Mouse (Mus musculus) neural tube, embryonic 12.5 days (tissue): ENCODE results near the gene Pabpc4. TPM values are rescaled to one million over a fixed set of nuclear protein-coding genes. Genes with fewer than 3 reads are reported as not detected.

ENCODE experiments used
- ATAC-seq: fragments of 200-750 bp; cut with Nextera tagmentation; 2 replicates; pipeline ENCODE4 v1.8.0; 2017; ENCODE audit warnings: low read depth, mild to moderate bottlenecking, moderate TSS enrichment, moderate library complexity; ENCODE audit not compliant: low FRiP score
- H3K27ac ChIP-seq: fragments of 300-500 bp; sonication (generic); 2 replicates; pipeline ENCODE4 v1.5.1; 2016
- H3K27me3 ChIP-seq: fragments of 300-500 bp; sonication (generic); replicated peaks from 2 replicates; pipeline ENCODE4 v1.6.1; 2016; ENCODE audit warnings: mild to moderate bottlenecking
- H3K36me3 ChIP-seq: fragments of 300-500 bp; sonication (generic); 2 replicates; pipeline ENCODE4 v1.6.1; 2016; ENCODE audit warnings: mild to moderate bottlenecking
- H3K4me1 ChIP-seq: fragments of 300-500 bp; sonication (generic); 2 replicates; pipeline ENCODE4 v1.6.1; 2016
- H3K4me2 ChIP-seq: fragments of 300-500 bp; sonication (generic); replicated peaks from 2 replicates; pipeline ENCODE4 v1.6.1; 2016; ENCODE audit warnings: mild to moderate bottlenecking
- H3K4me3 ChIP-seq: fragments of 300-500 bp; sonication (generic); 2 replicates; pipeline ENCODE4 v1.5.1; 2016
- H3K9ac ChIP-seq: fragments of 300-500 bp; sonication (generic); 2 replicates; pipeline ENCODE4 v1.6.1; 2016; ENCODE audit warnings: mild to moderate bottlenecking
- H3K9me3 ChIP-seq: fragments of 300-500 bp; sonication (generic); 2 replicates; pipeline ENCODE4 v1.6.1; 2016; ENCODE audit warnings: mild to moderate bottlenecking
- WGBS: fragments of 180-500 bp; shearing (Covaris S2); methylation state at CpG from one replicate; pipeline ENCODE4 v1.1.7; 2016; 5-methylcytosine and 5-hydroxymethylcytosine counted together
- polyA plus RNA-seq: library from polyadenylated mRNA; unstranded; fragments of >200 nt; fragmentation: Nextera tagmentation; extraction: Ambion mirVana; gene quantifications from 2 replicates; pipeline ENCODE4 v1.2.1, GENCODE M21; 2016

Gene Pabpc4
- polyA plus RNA-seq = 27.5 and 28.1 TPM in 2 replicates

DNA sequence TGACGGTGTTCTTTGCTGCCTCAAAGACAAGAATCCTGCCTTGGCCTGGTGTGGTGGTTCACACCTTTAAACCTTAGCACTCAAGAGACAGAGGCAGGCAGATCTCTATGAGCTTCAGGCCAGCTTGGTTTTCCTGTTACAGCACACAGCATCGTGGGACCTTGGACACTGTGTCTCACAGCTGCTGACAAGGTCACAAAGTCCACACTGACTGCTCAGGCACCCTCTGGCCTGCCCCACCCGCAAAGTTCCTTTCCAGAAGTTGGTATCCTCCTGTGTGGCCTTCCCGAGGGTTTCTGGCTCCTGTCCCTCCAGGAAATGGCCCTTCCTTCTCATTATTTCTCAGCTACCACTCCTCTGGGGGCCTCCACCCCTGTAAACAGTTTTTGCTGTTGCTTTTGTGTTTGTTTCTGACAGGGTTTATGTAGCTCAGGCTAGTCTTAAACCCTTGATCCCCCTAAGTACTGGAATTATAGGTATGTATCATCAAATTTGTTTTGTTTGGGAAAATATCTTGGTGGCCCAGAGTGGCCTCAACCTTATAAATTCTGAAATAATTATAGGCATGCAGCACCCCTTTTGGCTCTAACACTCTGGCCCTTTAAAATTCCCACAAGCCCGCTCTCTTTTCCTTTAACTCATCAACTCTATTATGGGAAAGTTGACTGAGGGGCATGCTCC is at the start of gene Pabpc4:
Pabpc4 (plus strand) TSS at position 631 of the 681 bp plus-strand sequence.
- Histone ChIP-seq H3K36me3 (no peaks in the 10 kb centered on the region), H3K9ac (no peak within 1 kb of the TSS), H3K4me1 (peaks cover 15% of the 10 kb centered on the region), H3K27me3 (no peaks in the 10 kb centered on the region), H3K4me2 (no peak within 1 kb of the TSS), H3K9me3 (no peaks in the 10 kb centered on the region), H3K27ac (no peak within 1 kb of the TSS), H3K4me3 (no peak within 1 kb of the TSS)
- ATAC-seq = no peak
- 81% methylated on average over 5 of the region's 5 CpGs for WGBS

DNA sequence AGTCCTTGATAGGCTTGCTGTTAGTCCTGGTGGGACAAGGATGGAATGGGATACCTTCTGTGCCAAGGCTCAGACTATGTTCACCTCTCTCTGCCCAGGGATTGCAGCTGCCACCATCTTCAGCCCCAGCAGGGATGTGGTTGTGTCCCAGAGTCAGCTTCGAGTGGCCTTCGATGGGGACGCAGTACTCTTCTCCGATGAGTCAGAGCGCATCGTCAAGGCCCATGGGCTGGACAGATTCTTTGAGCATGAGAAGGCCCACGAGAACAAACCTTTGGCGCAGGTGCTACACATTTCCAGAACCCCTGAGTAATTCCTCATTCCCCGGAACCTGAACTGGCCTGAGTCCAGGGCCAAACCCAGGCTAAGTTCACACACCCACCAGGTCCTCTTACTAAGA is 48.2 kb upstream of the Pabpc4 start:
- no peak overlapping the region for H3K9ac ChIP-seq
- 0 out of 2 replicates have a peak, but pooled peaks cover 5% of the 10 kb centered on the region for H3K27me3 ChIP-seq
- no peak overlapping the region for H3K4me3 ChIP-seq
- 95% methylated on average over 9 of the region's 9 CpGs for WGBS
- no peaks in the 10 kb centered on the region for H3K9me3 ChIP-seq
- ATAC-seq = no peak
- H3K4me2 ChIP-seq = no peak overlapping the region
- H3K27ac ChIP-seq = no peak overlapping the region
- no peaks in the 10 kb centered on the region for H3K4me1 ChIP-seq
- H3K36me3 ChIP-seq = no peaks in the 10 kb centered on the region

DNA sequence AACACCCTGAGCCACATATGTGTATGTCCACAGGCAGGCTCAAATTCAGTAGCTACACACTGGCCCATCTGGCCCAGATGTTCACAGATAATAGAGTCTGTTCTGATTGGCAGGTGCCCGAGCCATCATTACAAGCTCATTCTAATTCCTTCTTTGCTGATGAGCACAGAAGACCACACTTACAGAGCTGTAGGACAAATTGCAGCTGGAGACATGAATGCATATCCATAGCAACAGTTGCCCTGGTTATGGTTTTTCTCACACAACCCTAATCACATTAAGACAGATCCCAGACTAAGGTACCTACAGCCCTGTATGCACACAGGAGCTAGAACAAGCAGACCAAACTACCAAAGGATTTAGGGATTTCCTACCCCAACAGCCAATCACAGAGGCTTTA is 46.8 kb upstream of the Pabpc4 start:
- H3K9me3 ChIP-seq = no peaks in the 10 kb centered on the region
- H3K36me3 ChIP-seq = no peaks in the 10 kb centered on the region
- H3K4me1 ChIP-seq = no peaks in the 10 kb centered on the region
- no peak overlapping the region for H3K9ac ChIP-seq
- 73% methylated on average over 1 of the region's 1 CpGs for WGBS
- 0 out of 2 replicates have a peak, but pooled peaks cover 5% of the 10 kb centered on the region for H3K27me3 ChIP-seq
- no peak overlapping the region for H3K4me2 ChIP-seq
- no peak overlapping the region for H3K4me3 ChIP-seq
- no peak for ATAC-seq
- no peak overlapping the region for H3K27ac ChIP-seq

DNA sequence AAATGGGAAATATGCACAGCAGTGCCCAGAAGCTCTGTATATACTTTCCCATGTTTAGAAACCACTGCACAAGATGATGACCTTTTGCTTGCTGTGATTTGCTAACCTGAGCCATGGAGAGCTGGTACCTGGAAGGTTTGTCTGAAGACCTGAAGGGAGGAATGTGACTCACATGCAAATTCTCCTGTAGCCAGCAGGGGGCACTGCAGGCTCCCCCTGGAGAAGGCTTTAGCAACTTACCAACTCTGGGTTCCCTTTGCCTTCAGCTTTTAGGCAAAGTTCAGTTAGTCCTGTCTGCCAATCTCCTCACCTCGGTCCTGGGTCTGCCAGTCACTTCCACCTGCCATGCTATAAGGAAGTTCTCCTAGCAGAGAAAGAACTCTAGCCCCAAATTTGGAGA is 45.4 kb upstream of the Pabpc4 start:
- Histone ChIP-seq H3K27me3 (0 out of 2 replicates have a peak, but pooled peaks cover 5% of the 10 kb centered on the region), H3K9me3 (no peaks in the 10 kb centered on the region), H3K36me3 (no peaks in the 10 kb centered on the region), H3K4me3 (no peak overlapping the region), H3K27ac (no peak overlapping the region), H3K4me1 (no peaks in the 10 kb centered on the region), H3K9ac (no peak overlapping the region), H3K4me2 (no peak overlapping the region)
- no peak for ATAC-seq
- 16% methylated on average over 1 of the region's 1 CpGs for WGBS

DNA sequence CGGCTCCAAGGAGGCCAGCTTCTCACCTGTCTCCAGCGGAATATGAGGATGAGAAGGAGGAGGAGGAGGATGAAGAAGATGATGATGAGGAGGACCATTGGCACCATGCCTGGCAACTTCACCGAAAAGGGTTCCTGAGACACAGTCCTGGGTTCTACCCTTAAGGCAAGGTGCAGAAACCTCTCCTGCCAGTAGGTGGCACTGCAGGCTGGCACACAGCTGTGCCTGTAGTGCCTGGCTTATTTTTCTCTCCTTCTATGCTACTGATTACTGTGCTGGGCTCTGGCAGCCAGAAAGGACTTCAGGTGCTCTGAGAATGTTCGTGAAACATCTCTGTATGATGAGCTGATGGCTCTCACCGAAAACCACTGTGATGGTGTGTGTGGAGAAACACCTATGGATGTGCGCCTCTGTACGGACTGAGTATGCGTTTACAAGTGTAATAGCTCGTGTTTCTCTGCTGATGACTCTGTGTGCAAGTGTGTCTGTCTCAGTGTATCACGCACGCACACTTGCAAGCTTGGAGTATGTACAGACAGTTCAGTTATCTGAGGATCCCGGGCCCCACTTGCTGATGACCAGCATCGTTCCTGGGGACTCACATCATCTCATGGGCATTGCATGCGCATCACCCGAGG is 42.3 kb upstream of the Pabpc4 start:
- ATAC-seq = peak; percentile 85; the same call in 1 of the 2 replicates

DNA sequence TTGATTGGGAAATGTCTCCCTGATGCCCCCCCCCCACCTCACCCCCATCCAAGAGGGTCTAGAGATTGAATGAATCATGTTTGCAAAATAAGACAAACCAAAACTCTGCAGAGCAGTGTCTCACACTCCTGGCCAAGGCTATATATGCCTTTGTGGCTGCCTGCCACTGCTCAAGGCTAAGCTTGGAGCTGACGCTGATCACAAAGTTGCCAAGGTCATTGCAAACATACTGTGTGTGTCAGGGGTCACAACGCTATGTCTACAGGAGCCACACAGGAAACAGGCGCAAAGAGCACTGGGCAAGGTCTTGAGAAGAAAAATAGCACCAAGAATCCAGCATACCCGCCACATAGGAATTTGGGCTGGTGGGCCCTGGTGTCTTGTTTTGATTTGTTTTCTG is 41.5 kb upstream of the Pabpc4 start:
- H3K27ac ChIP-seq = no peak overlapping the region
- no peak for ATAC-seq

More for the DNA sequence above, 42.3 kb upstream of the Pabpc4 start:
- H3K4me2 ChIP-seq = no peak overlapping the region
- WGBS = 73% methylated on average over 15 of the region's 15 CpGs
- no peaks in the 10 kb centered on the region for H3K9me3 ChIP-seq
- H3K9ac ChIP-seq = no peak overlapping the region
- H3K36me3 ChIP-seq = no peaks in the 10 kb centered on the region
- 0 out of 2 replicates have a peak, but pooled peaks cover under 1% of the 10 kb centered on the region for H3K27me3 ChIP-seq
- no peak overlapping the region for H3K27ac ChIP-seq
- no peaks in the 10 kb centered on the region for H3K4me1 ChIP-seq
- no peak overlapping the region for H3K4me3 ChIP-seq

DNA sequence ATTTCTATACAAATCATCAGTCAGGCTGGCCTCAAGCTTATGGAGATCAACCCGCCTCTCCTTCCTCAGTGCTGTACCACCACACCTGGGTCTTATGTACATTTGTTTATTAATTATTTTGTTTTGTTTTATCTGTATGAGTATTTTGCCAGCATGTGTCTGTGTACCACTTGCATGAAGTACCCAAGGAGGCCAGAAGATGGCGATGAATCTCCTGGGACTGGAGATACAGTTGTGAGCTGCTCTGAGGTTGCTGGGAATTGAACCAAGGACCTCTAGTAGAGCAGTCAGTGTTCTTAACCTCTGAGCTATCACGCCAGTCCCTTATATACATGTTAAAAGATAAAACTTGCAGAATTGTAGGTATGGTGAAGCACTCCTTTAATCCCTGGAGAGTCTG is 38.8 kb upstream of the Pabpc4 start:
- Histone ChIP-seq H3K27ac (no peak overlapping the region), H3K4me1 (peaks cover 15% of the 10 kb centered on the region), H3K4me3 (no peak overlapping the region), H3K4me2 (no peak overlapping the region), H3K27me3 (no peaks in the 10 kb centered on the region), H3K36me3 (no peaks in the 10 kb centered on the region), H3K9ac (no peak overlapping the region), H3K9me3 (no peaks in the 10 kb centered on the region)
- 52% methylated on average over 3 of the region's 3 CpGs for WGBS
- ATAC-seq = no peak

More for the DNA sequence above, 41.5 kb upstream of the Pabpc4 start:
- Histone ChIP-seq H3K9ac (no peak overlapping the region), H3K9me3 (no peaks in the 10 kb centered on the region), H3K36me3 (no peaks in the 10 kb centered on the region), H3K4me1 (0 out of 2 replicates have a peak, but pooled peaks cover 1% of the 10 kb centered on the region), H3K4me2 (no peak overlapping the region), H3K4me3 (no peak overlapping the region), H3K27me3 (no peaks in the 10 kb centered on the region)
- 77% methylated on average over 4 of the region's 4 CpGs for WGBS

GRCm38 (mm10) chr4:123225718-123226403 is 36.3 kb upstream of the Pabpc4 start:
- no peak for ATAC-seq

GRCm38 (mm10) chr4:123227707-123228106 is 34.4 kb upstream of the Pabpc4 start:
- Histone ChIP-seq H3K9me3 (no peaks in the 10 kb centered on the region), H3K4me2 (no peak overlapping the region), H3K4me1 (peaks cover 20% of the 10 kb centered on the region), H3K27me3 (peaks cover 7% of the 10 kb centered on the region), H3K9ac (no peak overlapping the region), H3K36me3 (no peaks in the 10 kb centered on the region), H3K4me3 (no peak overlapping the region), H3K27ac (no peak overlapping the region)
- WGBS = 42% methylated on average over 4 of the region's 4 CpGs
- no peak for ATAC-seq

More at GRCm38 (mm10) chr4:123225718-123226403, 36.3 kb upstream of the Pabpc4 start:
- Histone ChIP-seq H3K9me3 (no peaks in the 10 kb centered on the region), H3K27ac (no peak overlapping the region), H3K4me3 (no peak overlapping the region), H3K27me3 (no peaks in the 10 kb centered on the region), H3K36me3 (no peaks in the 10 kb centered on the region), H3K4me2 (no peak overlapping the region), H3K9ac (no peak overlapping the region), H3K4me1 (peaks cover 20% of the 10 kb centered on the region)
- WGBS = 70% methylated on average over 10 of the region's 10 CpGs

GRCm38 (mm10) chr4:123228270-123228669 is 33.9 kb upstream of the Pabpc4 start:
- Histone ChIP-seq H3K4me2 (no peak overlapping the region), H3K4me1 (peaks cover 25% of the 10 kb centered on the region), H3K27me3 (peaks cover 13% of the 10 kb centered on the region), H3K27ac (no peak overlapping the region), H3K9ac (no peak overlapping the region), H3K4me3 (no peak overlapping the region), H3K36me3 (no peaks in the 10 kb centered on the region), H3K9me3 (no peaks in the 10 kb centered on the region)
- ATAC-seq = no peak
- 48% methylated on average over 2 of the region's 2 CpGs for WGBS

- peaks cover 34% of the 10 kb centered on the region for H3K4me1 ChIP-seq
- no peak for ATAC-seq
- 57% methylated on average over 11 of the region's 11 CpGs for WGBS
- peaks cover 22% of the 10 kb centered on the region for H3K27me3 ChIP-seq
- no peak overlapping the region for H3K4me2 ChIP-seq
- H3K9ac ChIP-seq = no peak overlapping the region
- H3K36me3 ChIP-seq = no peaks in the 10 kb centered on the region
- no peak overlapping the region for H3K4me3 ChIP-seq
- H3K9me3 ChIP-seq = no peaks in the 10 kb centered on the region
- no peak overlapping the region for H3K27ac ChIP-seq
Observed at GRCm38 (mm10) chr4:123229166-123229565, 33.0 kb upstream of the Pabpc4 start.

DNA sequence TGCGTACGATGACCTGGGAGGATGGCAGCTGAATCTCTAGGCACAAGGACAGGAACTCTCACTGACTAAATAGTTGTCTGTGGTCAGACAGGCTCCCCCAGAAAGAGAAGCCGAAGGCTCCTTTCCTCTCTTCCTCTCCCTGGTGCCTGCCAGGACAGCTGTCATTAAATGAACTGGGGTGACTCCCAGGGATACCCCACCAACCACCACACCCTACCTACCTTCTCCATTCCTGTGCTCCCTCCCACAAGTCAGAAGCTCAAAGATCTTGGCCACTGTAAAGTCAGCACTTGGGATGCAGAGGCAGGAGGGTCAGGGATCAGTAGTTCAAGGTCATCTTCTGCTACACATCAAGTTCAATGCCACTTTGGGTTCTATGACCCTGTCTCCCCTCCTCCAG is 29.3 kb upstream of the Pabpc4 start:
- ATAC-seq = no peak
- H3K27ac ChIP-seq = no peak overlapping the region
- peaks cover 33% of the 10 kb centered on the region for H3K4me1 ChIP-seq
- H3K9ac ChIP-seq = no peak overlapping the region
- H3K9me3 ChIP-seq = no peaks in the 10 kb centered on the region
- peaks cover 33% of the 10 kb centered on the region for H3K27me3 ChIP-seq
- no peaks in the 10 kb centered on the region for H3K36me3 ChIP-seq
- WGBS = 52% methylated on average over 3 of the region's 3 CpGs
- H3K4me3 ChIP-seq = no peak overlapping the region
- peak overlapping the region; percentile 83 for H3K4me2 ChIP-seq
